Mouse (Mus musculus) heart, adult 11 months (tissue): ENCODE results near the gene Txnl4b.

Source experiments
- DNase-seq: peaks from one replicate; pipeline ENCODE4 v3.0.0; 2022

Gene Txnl4b

GRCm38 (mm10) chr8:109606725-109607124 is 41.0 kb downstream of the Txnl4b start:
- no peak for DNase-seq

DNA sequence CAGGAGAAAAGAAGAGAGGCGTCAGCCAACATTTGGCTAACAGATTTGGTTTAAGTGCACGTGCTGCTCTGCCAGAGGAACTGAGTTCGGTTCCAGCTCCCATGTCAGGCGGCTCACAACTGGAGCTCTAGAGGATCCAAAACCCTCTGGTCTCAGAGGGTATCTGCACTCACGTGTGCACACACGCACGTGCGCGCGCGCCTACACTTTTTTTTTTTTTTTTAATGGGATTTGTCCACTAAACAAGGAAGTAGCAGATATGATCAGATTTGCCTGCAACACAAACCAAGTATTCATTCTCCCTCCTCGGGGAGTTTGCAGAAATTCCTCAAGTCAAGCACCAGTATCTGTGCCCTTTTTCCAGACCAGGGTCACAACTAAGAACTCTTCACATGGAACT is 42.0 kb downstream of the Txnl4b start:
- no peak for DNase-seq

GRCm38 (mm10) chr8:109608271-109609152 is 42.8 kb downstream of the Txnl4b start, which contains the start of gene Dhodh:
Dhodh (minus strand) TSS chr8:109608673.
- DNase-seq = peak; percentile 100

DNA sequence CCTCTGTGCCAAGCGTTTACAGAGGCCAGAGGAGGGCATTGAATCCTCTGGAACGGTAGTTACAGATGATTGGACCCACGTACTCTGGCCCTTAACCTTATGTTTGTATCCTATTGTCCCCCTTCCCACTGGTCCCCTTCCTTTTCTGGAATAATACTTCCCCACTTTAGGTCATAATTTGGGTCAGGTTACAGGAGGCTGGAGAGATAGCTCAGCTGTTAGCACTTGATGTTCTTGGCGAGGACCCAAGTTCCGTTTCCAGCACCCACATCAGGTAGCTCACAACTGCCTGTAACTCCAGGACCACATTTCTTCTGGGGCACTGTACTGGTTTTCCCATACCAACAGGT is 43.4 kb downstream of the Txnl4b start:
- peak; percentile 90 for DNase-seq

GRCm38 (mm10) chr8:109614243-109615210 is 48.8 kb downstream of the Txnl4b start, which contains the start of gene Pkd1l3:
Pkd1l3 (plus strand) TSS chr8:109614517.
- DNase-seq = no peak

- DNase-seq = no peak
These were observed 49.9 kb downstream of the Txnl4b start for GRCm38 (mm10) chr8:109615569-109615968.
